Mouse (Mus musculus): Measurements from ENCODE around the gene Creb3.
"Not testable (repeated sequence)": the region's sequence is repeated elsewhere in the genome, so short reads cannot be mapped to it uniquely, and the experiment has no call there.

The Creb3 gene

DNA sequence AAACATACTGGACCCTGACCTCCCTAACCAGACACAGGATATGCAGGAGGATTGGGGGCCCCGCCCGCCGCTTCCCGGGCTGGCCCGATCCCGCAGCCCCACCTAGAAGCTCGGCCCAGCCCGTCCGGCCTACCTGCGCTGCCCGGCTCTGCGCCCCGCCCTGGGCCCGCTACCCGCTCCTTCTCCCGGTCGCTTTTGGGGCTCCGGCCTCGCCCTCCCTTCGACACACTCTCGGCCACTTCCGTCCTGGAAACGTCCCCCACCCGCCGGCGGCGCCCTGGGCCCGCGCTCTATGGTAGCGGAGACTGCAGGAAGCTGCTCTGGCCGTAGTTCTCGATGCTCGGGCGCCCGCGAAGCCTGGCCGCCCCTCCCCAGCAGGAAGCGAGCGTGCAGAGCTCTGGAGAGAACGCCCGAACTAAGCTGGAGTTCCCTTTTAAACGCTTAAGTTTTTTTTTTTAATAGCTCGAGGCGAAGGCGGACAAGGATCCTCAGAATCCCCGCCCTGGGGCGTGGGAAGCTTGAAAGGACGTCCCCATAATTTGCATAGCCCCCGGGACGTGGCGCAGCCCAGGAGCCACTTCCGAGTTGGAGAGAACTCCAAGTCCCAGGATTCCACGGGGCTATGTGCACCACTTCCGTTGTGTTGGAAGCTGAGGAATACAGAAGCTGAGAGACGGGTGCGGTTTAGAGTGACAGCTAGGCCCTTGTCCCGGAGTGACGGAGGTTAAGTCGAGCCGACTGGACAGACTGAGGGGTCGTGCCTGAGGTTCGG lies at the start of gene Creb3, which contains the start of gene Tln1:
TSS of gene Creb3 (plus strand) at position 336 of the 772 bp plus-strand sequence.
TSS of gene Tln1 (minus strand) at position 695 of the 772 bp plus-strand sequence.
- peak; percentile 87 for DNase-seq

DNA sequence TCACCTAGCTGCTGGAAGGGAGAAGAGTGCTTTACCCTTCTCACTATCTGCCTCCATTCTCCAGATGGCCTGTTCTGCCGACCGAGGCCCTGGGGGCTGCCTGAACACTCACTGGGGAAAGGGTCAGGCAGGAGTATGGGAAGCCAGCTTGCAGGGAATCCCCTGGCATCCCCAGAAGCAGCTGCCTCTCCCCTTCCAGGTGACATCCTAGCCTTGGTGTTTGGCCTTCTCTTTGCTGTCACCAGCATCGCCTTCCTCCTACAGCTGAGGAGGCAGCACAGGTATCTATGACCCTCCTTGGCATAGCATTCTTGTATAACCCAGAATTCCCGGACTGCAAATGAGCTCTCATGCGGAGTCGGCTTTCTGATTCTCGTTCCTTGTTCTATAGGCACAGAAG lies 49.5 kb upstream of the Creb3 start:
- DNase-seq: no peak

DNA sequence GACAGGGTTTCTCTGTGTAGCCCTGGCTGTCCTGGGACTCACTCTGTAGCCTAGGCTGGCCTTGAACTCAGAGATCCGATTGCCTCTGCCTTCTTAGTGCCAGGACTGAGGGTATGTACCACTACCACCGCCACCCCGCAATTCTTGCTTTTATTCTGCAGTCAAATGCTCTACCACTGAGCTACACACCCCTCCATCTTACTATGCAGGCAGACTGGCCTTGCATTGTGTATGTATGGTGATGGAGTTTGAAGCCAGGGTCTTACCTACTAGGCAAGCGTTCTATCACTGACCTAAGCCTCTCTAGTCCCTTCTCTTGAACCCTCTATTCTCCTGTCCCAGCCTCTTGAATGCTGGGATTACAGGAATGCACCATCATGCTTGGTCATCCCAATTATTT lies 48.8 kb upstream of the Creb3 start:
- no peak for DNase-seq

DNA sequence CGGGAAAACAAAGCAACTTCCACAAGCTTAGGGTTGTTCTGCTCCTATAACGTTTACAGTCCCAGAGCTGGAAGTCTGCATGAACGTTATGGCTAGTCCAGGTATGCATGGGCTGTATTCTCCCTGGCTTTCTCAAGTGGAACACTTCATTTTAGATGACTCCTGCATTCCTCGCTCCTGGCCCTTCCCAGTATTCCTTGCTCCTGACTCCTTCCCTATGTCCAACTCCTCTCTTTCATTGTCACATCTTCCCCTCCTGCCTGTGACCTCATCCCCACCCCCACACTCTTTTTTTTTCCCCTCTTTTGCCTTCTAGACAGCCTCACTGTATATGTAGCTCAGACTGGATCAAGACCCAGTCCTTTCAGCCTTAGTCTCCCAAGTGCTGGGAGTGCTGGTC lies 48.3 kb upstream of the Creb3 start:
- no peak for DNase-seq

- DNase-seq: no peak
Measured at GRCm38 (mm10) chr4:43515764-43516708, 46.1 kb upstream of the Creb3 start.

- no peak for DNase-seq
Measured at GRCm38 (mm10) chr4:43519551-43519950, 42.6 kb upstream of the Creb3 start.

DNA sequence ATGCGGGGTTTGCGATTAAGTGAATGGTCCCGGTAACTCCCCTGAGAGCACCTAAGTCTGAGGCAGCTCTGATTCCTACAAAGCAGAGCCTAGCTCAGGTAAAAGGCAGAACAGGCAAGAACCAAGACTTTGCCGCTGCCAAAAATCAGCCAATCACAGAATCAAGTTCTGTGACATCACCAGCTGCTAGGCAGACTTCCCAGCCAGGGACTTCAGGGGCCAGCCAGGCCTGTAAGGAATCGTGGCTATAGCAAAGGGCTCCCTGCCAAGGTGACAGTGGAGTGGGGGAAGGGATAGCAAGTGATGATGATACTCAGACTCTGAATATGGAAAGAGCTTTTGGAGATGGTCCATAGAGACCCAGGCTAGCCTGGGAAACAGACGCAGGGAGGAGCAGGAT lies 42.2 kb upstream of the Creb3 start:
- peak; percentile 89 for DNase-seq

- DNase-seq: no peak
Measured at GRCm38 (mm10) chr4:43527880-43528279, 34.3 kb upstream of the Creb3 start.

- no peak for DNase-seq
Measured at GRCm38 (mm10) chr4:43528487-43528886, 33.6 kb upstream of the Creb3 start.

- no peak for DNase-seq
Measured at GRCm38 (mm10) chr4:43530081-43530501, 32.0 kb upstream of the Creb3 start.

DNA sequence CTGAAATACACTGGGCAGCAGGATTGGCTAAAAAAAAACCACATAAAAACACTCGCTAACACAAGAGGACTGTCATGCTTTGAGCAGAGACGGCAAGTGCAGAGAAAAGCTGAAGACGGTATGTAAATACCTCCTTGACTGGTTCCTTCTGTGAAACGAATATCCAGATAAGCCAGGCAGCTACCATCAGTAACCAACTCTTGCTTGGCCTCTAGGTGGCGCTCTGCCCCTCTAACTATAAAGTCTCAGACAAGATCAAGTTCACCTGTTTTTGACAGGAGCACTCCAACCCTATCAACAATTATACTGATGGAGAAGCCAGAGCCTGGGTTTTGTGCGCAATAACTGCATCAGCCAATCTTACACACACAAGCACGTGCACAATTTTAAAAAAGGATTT lies 31.6 kb upstream of the Creb3 start:
- DNase-seq: peak; percentile 84

DNA sequence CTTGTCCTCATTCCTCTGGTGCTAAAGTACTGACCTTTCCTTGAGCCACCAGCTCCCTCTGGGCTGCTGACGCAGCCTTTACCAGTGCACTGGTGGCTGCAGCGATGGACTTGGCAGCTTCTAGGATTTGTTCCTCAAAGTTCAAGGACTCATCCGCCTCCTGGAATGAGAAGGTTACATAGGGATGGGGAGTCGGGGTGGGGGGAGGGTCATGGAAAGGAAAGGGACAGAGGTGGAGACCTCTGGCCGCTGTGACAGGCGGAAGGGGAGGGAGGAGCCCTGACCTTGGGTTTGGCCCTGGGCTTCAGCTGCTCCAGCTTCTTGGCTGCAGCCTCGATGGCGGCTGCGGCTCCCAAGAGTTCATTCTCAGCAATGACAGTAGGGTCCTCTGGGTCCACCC lies 28.9 kb upstream of the Creb3 start:
- DNase-seq: no peak

GRCm38 (mm10) chr4:43535628-43536027 lies 26.5 kb upstream of the Creb3 start:
- no peak for DNase-seq

GRCm38 (mm10) chr4:43536031-43536430 lies 26.1 kb upstream of the Creb3 start:
- DNase-seq: no peak

- DNase-seq: no peak
Measured at GRCm38 (mm10) chr4:43542044-43542443, 20.1 kb upstream of the Creb3 start.

DNA sequence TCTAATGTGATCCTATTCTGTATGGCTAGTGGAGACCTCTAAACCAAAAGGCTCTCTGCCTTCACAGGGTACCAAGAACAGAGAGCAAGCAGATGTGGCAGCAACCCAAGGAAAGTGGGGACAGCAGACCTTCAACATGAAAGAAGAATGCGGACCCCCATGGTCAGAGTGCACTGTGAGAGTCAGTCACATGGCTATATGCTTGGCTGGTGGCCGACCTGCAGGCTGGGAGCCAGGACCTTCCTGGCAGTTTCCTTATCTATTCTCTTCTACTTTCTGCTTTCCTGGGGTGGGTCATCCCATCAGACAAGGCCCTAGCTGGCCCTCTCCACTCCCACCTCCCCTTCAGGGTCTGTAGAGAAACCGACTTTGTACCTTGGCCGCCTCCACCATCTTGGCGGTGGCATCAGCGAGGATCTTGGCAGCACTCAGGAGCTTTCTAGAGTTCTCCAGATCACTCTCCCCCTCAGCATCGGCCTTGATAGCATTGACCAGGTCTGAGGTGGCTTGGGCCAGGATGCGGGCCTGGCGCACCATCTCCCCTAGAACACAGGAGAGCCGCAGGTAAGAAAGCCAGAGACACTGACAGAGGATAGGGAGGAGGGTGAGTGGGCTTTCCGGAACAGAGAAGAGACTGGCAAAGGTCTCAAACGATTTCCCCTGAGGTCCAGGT lies 15.6 kb upstream of the Creb3 start:
- no peak for DNase-seq

DNA sequence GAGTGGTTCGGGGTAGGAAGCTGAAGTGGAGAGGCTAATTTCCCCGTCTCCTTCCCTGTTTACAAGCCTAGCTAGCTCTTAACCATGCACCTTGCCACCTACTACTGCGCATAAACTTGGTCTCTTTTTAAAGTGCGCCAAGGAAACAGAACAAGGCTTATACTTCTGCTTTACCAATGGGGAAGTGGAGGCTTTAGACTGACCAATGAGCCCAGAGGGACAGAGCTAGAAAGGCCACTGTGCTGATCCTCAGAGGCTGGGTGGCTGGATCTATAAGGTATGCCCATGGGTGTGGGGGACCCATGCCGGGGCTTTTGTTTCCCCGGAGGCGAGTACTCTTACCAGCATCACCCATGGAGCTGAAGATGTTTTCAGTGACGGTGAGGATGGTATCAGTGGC lies 15.0 kb upstream of the Creb3 start:
- no peak for DNase-seq

- no peak for DNase-seq
Measured at GRCm38 (mm10) chr4:43549055-43549454, 13.1 kb upstream of the Creb3 start.

DNA sequence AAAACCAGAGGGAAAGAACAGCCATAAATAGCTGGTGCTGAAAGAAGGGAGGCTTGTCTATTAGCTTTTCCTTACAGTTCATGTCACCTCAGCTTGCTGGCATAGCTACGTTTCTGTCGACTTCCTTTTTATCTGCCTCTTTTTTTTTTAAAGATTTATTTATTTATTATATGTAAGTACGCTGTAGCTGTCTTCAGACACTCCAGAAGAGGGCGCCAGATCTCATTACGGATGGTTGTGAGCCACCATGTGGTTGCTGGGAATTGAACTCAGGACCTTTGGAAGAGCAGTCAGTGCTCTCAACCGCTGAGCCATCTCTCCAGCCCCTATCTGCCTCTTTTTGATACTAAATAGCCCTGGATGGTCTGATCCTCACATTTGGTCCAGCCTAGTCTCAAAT lies 10.3 kb upstream of the Creb3 start:
- DNase-seq: not testable (repeated sequence)

- no peak for DNase-seq
Measured at GRCm38 (mm10) chr4:43552437-43552836, 9.7 kb upstream of the Creb3 start.

DNA sequence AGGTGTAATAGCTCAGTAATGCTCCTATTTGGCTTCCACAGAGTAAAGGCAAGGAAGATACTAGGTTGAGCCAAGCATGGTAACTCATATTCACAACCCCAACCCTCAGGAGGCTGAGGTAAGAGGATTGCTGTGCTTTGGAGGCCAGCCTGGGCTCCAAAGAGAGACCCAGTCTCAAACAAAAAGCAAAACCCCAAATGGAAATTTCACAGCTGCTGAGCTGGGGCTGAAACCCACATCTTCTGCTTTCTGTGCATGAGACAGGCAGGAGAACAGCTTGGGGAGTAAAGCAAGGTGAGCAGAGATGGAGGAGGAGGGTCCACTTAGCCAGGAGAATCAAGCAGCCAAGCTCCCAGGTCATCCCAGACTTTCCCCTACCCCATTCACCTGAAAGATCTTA lies 8.2 kb upstream of the Creb3 start:
- DNase-seq: no peak

- DNase-seq: no peak
Measured at GRCm38 (mm10) chr4:43555926-43556325, 6.2 kb upstream of the Creb3 start.

- DNase-seq: no peak
Measured at GRCm38 (mm10) chr4:43558028-43558630, 4.0 kb upstream of the Creb3 start.
